Mouse (Mus musculus): Measurements from ENCODE around the gene 4930438A08Rik.
A peak's percentile ranks its signal among the peaks of the same experiment; 100 is the strongest.

Gene 4930438A08Rik

DNA sequence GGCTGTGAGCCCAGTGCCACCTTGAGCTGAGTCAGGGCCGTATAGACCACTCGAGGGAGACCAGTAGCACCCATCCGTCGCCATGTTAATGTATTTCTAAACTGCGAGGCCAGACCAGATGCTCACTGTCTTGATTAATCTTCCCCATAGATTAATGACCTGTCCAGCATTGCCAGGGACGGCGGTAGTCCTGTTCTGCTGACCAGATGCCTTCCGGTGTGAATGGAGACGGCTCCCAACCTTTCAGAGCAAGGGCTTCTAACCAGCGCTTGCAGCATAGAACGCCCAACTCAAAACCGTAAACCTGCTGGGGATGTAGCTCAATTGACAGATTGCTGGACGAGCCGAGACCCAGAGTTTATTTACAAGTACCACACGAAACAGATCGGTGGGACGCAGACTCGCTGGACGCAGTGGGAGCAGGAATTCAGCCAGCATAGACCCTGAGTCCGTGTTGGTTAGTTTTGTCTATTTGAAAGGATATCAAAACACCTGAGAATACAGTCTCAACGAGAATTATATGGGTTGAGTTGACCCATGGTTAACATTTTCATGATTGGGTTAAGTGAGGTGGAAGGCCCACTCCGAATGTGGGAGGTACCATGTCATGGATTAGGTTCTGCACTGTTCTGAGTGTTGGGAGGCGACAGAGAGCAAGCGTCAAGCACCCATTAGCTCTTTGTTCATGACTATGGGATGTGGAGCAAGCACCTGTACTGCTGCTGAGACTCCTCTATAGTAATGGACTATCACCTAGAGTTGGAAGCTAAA, 49.2 kb downstream of the 4930438A08Rik start:
- peak; percentile 14 for DNase-seq (ENCODE audit: low read depth, low spot score)

DNA sequence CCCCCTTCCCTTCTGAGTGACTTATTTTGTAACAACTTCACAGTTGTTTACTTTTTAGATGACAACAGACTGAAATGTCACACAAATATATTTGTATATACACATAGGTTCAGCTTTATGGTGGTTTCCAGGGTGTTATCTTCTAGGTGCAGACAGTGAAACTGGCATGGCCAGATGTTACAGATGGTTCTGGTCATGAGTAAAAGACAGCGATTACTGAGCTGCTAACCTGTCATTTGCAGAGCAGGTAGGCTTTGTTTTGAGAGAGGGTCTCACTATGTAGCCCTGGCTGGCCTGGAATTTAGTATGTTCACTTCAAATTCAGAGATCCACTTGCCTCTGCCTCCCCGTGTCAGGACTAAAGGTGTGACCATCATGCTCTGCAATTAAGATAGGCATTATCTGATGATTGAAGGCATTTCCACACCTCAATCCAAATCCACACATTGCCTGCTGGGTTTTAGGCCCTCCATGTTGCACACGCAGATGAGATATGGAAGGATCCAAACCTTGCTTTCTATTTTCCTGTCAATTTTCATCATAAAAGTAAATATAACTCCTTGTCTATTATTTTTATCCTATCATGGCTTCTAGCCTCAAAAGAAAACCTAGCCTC, 50.1 kb downstream of the 4930438A08Rik start:
- no peak for DNase-seq (ENCODE audit: low read depth, low spot score)

DNA sequence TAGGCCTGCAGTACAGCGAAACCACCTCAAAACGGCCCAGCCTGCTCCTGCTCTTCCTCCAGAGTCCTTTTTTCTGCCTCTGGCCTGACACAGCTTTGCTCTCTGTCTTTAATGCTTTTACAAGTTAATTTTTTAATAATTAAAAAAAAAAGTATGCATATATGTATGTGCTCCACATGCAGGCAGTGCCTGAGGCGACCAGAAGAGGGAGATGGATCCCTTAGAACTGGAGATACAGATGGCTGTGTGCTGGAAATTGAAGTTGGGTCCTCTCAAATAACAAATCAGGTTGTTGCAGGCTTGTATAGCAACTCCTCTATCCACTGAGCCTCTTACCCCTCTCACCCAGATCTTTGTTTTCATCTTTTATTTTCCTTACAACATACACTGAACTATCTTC, 52.2 kb downstream of the 4930438A08Rik start:
- DNase-seq (ENCODE audit: low read depth, low spot score): peak; percentile 57

DNA sequence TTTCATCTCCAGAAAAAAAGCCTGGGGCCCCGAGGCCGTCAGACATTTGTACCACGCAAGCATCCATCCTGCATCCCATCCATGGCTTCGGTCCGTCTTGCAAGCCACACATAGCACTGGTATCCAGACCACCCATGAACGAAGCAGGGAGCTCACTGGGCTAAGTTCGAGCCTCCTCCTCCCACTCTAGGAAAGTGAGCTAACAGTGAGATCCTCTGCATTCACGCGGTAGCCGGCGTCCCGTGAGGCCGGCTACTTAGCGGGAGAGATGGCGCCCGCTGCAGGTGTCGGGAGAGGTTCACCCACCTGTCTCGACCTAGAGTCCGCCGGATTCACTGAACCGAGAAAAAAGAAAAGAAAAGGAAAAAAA, 55.3 kb downstream of the 4930438A08Rik start:
- DNase-seq (ENCODE audit: low read depth, low spot score): no peak

DNA sequence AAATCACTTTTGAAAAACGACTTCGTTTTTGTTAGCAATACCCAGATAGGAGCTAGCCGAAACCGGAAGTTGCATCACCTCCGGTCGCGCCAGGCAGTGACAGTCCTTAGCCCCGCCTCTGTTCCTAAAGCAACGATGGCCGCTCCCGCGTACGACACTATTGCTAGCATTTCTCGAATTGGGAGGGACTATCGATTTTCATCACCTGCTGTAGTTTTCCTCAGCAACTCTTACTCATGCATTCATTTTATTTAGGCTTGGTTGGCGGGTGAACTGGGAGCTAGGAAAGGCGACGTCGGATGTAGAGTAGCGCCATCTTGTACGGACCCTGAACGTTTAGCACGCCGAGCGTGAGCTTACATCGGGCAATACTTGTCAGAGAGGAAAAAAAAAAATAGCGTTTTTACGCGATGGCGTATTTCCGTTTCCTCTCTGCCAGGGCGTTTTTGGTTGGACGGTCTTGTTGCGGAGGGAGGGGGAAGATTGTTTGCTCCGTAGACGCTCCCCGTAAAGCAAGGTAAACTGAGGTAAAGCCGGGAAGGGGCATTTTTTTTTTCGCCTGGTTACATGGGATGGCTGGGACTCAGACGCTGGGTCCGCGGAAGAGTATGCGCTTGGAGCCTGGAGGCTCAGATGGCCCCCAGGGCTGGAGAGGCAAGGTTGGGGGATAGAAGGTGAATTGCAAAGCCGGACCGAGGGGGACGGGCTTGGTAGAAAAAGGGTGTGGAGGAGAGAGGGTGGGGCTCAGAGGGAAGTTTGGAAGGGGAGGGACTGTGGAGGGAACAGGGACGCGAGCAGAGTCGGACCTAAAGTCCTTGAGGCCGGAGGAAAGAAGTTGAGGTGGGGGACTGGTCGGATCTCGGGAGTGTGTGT, 55.9 kb downstream of the 4930438A08Rik start, which contains the start of the genes Zfp672 and Sh3bp5l:
Zfp672 (minus strand) TSS at position 64 of the 873 bp plus-strand sequence.
Sh3bp5l (plus strand) TSS at position 449 of the 873 bp plus-strand sequence.
- DNase-seq (ENCODE audit: low read depth, low spot score): peak; percentile 96

GRCm38 (mm10) chr11:58331149-58331495, 56.5 kb downstream of the 4930438A08Rik start:
- no peak for DNase-seq (ENCODE audit: low read depth, low spot score)

DNA sequence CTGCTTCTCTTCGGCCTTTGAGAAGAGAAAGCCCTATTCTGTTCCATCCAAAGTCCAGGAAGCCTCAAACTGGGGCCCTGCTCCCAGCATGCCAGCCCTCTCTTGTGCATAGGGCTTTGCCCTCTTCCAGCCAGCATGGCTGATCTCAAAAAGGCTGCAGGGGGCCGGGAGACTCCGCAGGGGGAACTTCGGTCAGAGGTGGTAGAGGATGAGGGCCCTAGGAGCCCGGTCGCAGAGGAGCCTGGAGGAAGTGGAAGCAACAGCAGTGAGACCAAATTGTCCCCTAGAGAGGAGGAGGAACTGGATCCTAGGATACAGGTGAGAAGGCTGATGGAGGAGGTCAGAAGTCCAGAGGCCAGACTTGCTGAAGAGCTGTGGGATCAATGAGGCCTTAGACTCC, 56.9 kb downstream of the 4930438A08Rik start:
- DNase-seq (ENCODE audit: low read depth, low spot score): no peak

DNA sequence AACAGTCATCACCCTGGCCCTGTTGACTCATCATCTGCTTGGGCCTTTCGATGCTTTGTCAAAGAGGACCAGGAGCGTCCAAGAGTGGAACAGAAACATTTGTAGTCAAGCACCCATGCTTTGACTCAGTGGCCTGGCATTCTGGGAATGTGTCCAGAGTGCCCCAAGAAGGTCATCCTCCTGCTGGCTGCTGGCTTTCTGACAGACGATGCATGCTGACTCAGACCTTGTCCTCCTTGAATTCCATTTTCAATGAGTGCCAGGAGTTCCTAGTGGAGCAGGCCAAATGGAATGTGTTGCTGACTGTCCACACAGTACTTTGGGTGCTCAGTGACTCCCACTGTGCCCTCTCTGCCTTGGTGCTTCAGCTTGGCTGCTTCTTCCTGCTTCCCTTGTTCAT, 60.1 kb downstream of the 4930438A08Rik start:
- DNase-seq (ENCODE audit: low read depth, low spot score): no peak

Measured in CD4-positive helper T cell, adult 2 months (primary cell).